Mouse (Mus musculus): Measurements from ENCODE around the gene Rnf215. TPM values are rescaled to one million over a fixed set of nuclear protein-coding genes. Genes with fewer than 3 reads are reported as not detected.

Gene Rnf215
- polyA plus RNA-seq, 1 experiment from 2014 or later: 50.0 TPM

DNA sequence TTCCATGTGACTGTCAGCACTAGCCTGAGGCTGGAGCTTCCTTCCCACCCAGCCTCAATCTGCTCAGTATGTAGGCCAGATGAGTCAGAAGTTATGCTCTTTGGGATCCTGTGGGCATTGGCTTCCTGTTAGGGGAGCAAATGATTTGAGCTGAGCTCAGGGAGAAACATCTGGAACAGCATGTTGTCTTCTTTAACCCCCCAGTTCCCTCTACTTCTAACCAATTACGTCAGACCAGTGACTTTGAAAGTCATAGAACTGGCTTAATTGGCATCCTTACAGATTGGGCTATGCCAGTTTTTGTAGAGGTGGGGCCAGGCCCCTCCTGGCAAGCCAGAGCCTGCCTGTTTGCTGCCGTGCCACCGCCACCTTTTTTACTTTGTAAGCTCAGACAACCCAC is 55.7 kb downstream of the Rnf215 start:
- ATAC-seq: no peak
- Histone ChIP-seq H3K27me3 (replicated peaks; ENCODE audit: control insufficient read depth, insufficient read depth, low read length) (no peaks in the 10 kb centered on the region), H3K4me2 (ENCODE audit: low read length) (no peak overlapping the region), H3K4me1 (ENCODE audit: control insufficient read depth, insufficient read depth, low read depth, low read length) (peaks cover 18% of the 10 kb centered on the region), H3K9ac (ENCODE audit: low read depth, low read length) (no peak overlapping the region), H3K9me3 (ENCODE audit: control insufficient read depth, low read length) (no peaks in the 10 kb centered on the region), H3K27ac (ENCODE audit: low read depth, low read length) (no peak overlapping the region), H3K4me3 (ENCODE audit: low read length) (no peak overlapping the region), H3K36me3 (ENCODE audit: control insufficient read depth, insufficient read depth, low read length) (no peaks in the 10 kb centered on the region)
- WGBS: 69% methylated on average over 3 of the region's 3 CpGs

Small RNA genes lying within 50 kb of the gene (microRNA-seq; reads per million reads assigned to microRNA genes)
- 5.4 reads per million, percentile 18 among the genes with 10 or more reads in this experiment for gene Mir3060

Other genes with a start within 250 kb of the Rnf215 start
- gene 4921536K21Rik, start 240.1 kb upstream of the Rnf215 start, polyA plus RNA-seq (2015; fragmentation: Nextera tagmentation; extraction: Ambion mirVana): 0.62 and 0.88 TPM in 2 replicates
- 30.0 and 30.5 TPM in 2 replicates for gene Dusp18, start 240.0 kb upstream of the Rnf215 start, polyA plus RNA-seq (2015; fragmentation: Nextera tagmentation; extraction: Ambion mirVana)
- 20.5 and 22.2 TPM in 2 replicates for gene Slc35e4, start 220.5 kb upstream of the Rnf215 start, polyA plus RNA-seq (2015; fragmentation: Nextera tagmentation; extraction: Ambion mirVana)
- 29.9 and 30.8 TPM in 2 replicates for gene Tcn2, start 203.0 kb upstream of the Rnf215 start, polyA plus RNA-seq (2015; fragmentation: Nextera tagmentation; extraction: Ambion mirVana)
- 52.4 and 55.3 TPM in 2 replicates for gene Pes1, start 171.2 kb upstream of the Rnf215 start, polyA plus RNA-seq (2015; fragmentation: Nextera tagmentation; extraction: Ambion mirVana)
- not detected in 2 replicates for gene 4930556J24Rik, start 158.4 kb upstream of the Rnf215 start, polyA plus RNA-seq (2015; fragmentation: Nextera tagmentation; extraction: Ambion mirVana)
- 11.3 and 11.6 TPM in 2 replicates for gene Gal3st1, start 151.6 kb upstream of the Rnf215 start, polyA plus RNA-seq (2015; fragmentation: Nextera tagmentation; extraction: Ambion mirVana)
- gene Sec14l4, start 103.7 kb upstream of the Rnf215 start, polyA plus RNA-seq (2015; fragmentation: Nextera tagmentation; extraction: Ambion mirVana): not detected in 2 replicates
- gene Sec14l3, start 70.4 kb upstream of the Rnf215 start, polyA plus RNA-seq (2015; fragmentation: Nextera tagmentation; extraction: Ambion mirVana): 0.76 and 1.2 TPM in 2 replicates
- gene Mtfp1, start 39.8 kb upstream of the Rnf215 start, polyA plus RNA-seq (2015; fragmentation: Nextera tagmentation; extraction: Ambion mirVana): 14.6 and 15.7 TPM in 2 replicates
- gene Sec14l2, start 11.8 kb upstream of the Rnf215 start, polyA plus RNA-seq (2015; fragmentation: Nextera tagmentation; extraction: Ambion mirVana): 6.6 and 7.0 TPM in 2 replicates
- gene Ccdc157, start 25.1 kb downstream of the Rnf215 start, polyA plus RNA-seq (2015; fragmentation: Nextera tagmentation; extraction: Ambion mirVana): 9.1 and 10.9 TPM in 2 replicates
- 38.7 and 52.4 TPM in 2 replicates for gene Sf3a1, start 25.1 kb downstream of the Rnf215 start, polyA plus RNA-seq (2015; fragmentation: Nextera tagmentation; extraction: Ambion mirVana)
- gene Tbc1d10a, start 51.6 kb downstream of the Rnf215 start, polyA plus RNA-seq (2015; fragmentation: Nextera tagmentation; extraction: Ambion mirVana): 37.6 and 41.0 TPM in 2 replicates
- gene Castor1, start 83.0 kb downstream of the Rnf215 start, polyA plus RNA-seq (2015; fragmentation: Nextera tagmentation; extraction: Ambion mirVana): 6.7 and 7.4 TPM in 2 replicates
- not detected in 2 replicates for gene Osm, start 101.2 kb downstream of the Rnf215 start, polyA plus RNA-seq (2015; fragmentation: Nextera tagmentation; extraction: Ambion mirVana)
- 0.05 TPM in 1 of 2 replicates, not detected in the other for gene Lif, start 122.4 kb downstream of the Rnf215 start, polyA plus RNA-seq (2015; fragmentation: Nextera tagmentation; extraction: Ambion mirVana)